Mouse (Mus musculus) brain, embryonic 14.5 days (tissue): Measurements from ENCODE around the gene Poglut1. TPM values are rescaled to one million over a fixed set of nuclear protein-coding genes. Genes with fewer than 3 reads are reported as not detected.
"Not testable (repeated sequence)": the region's sequence is repeated elsewhere in the genome, so short reads cannot be mapped to it uniquely, and the experiment has no call there.

Experiments
- DNase-seq: peaks from one replicate; pipeline ENCODE4 v3.0.0-alpha.2; 2011; ENCODE audit warnings: low read depth
- CTCF ChIP-seq: fragments of 200-500 bp; IDR thresholded peaks from 2 replicates; pipeline ENCODE4 v1.5.1; 2012; ENCODE audit warnings: inconsistent platforms, mild to moderate bottlenecking, moderate library complexity, borderline replicate concordance; ENCODE audit not compliant: insufficient read depth, insufficient read length; ENCODE audit errors: extremely low read depth
- POLR2A ChIP-seq: fragments of 200-500 bp; IDR thresholded peaks from 2 replicates; pipeline ENCODE4 v1.6.1; 2012; ENCODE audit warnings: mild to moderate bottlenecking, inconsistent platforms, borderline replicate concordance; ENCODE audit not compliant: poor library complexity, insufficient read depth, insufficient read length, severe bottlenecking; ENCODE audit errors: extremely low read depth
- polyA plus RNA-seq: library from polyadenylated mRNA; depleted of rRNA; stranded (reverse); fragments of >200 nt; gene quantifications from 2 replicates; pipeline ENCODE4 v1.2.3, GENCODE M21; 2012; rRNA removed

The Poglut1 gene
- polyA plus RNA-seq, 1 experiment: 60.4 TPM

GRCm38 (mm10) chr16:38482780-38483562 is 67.1 kb downstream of the Poglut1 start:
- DNase-seq: peak; percentile 74

DNA sequence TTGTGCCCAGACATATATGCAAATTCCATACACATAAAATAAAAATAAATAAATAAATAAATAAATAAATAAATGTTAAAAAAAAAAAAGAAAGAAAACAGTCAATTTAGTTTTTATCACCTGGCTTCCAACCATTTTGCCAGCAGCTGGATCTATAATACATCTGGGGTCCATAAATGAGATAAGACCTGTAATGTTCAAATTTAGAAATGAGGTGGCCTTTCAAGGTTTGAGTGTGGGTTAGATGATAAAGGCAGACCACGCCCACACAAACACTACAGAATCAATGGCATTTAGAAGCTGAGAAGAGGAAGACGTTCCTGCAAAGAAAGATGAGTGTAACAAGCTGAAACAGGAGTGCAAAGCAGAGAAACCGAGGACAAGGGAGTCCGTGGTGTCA is 68.7 kb downstream of the Poglut1 start:
- no peak for DNase-seq
- TF ChIP-seq CTCF (no peak), POLR2A (no peak)

More at GRCm38 (mm10) chr16:38482780-38483562, 67.1 kb downstream of the Poglut1 start:
- TF ChIP-seq CTCF (peak; percentile 27; the same call in 1 of the 2 replicates), POLR2A (no peak)

- DNase-seq: no peak
- TF ChIP-seq POLR2A: no peak
- TF ChIP-seq CTCF: no peak
Observed at GRCm38 (mm10) chr16:38478296-38478695, 71.8 kb downstream of the Poglut1 start.

- not testable (repeated sequence) for DNase-seq
Observed at GRCm38 (mm10) chr16:38477241-38477608, 72.8 kb downstream of the Poglut1 start.

DNA sequence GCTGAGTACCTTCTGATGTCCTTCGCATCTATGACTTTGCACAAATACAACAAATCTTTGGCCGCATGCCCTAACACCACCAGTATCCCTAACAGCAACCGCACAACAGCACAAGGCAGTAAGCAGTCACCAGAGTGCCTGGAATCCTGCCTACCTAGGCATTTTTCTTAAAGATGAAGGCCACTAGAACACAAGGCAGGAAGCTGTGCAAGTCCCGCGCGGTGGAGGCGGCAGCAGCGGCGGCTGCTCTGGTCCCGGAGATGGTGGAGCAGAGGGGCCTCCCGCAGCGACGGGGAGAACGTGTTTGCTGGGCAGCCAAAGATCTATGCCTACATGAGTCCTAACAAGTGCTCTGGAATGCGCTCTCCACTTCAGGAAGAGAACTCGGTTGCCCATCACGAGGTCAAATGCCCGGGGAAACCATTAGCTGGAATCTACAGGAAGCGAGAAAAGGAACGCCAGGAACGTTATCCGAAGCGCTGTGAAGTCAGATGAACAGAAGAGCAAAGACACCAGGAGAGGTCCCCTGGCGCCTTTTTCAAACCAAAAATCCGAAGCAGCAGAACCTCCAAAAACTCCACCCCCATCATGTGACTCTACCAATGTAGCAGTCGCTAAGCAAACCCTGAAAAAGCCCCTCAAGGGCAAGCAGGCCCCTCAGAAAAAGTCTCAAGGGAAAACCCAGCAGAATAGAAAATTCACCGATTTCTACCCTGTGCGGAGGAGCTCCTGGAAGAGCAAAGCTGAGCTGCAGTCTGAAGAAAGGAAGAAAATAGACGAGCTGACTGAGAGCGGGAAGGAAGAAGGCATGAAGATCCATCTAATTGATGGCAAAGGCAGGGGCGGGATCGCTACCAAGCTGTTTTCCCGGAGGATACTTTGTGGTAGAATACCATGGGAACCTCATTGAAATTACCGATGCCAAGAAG is 73.5 kb downstream of the Poglut1 start:
- TF ChIP-seq CTCF (no peak), POLR2A (no peak)
- peak; percentile 62 for DNase-seq

DNA sequence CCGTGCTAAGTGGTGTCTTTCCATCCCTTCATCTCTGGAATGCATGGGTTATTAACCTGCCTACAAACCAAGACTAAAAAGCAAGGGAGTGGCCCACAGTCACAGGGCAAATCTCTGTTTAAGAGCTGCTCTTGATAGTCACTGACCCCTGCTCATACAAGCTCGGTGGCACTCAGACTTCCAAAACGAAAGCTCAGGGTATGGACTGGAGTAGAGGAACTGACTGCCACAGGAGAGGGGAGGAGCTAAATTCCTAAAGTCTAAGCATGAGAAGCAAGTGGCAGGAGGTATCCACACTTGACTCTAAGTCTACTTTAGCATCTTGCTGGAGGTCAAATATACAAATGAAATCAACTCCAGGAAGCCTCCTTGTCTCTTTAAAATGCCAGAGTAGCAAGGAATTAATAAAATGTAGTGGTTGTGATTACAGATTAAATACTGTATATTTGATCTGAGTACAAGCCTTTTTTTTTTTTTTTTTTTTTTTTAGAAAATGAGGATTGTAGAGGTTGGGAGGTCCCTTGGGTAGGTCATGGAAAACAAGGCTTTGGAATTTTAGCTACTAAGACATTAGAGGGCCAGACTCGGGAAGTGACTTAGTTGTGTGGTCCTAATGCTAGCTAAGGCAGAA is 74.3 kb downstream of the Poglut1 start:
- no peak for DNase-seq
- no peak for TF ChIP-seq CTCF
- no peak for TF ChIP-seq POLR2A

Other genes with a start within 250 kb of the Poglut1 start
- 0.49 and 1.4 TPM in 2 replicates for gene Maats1, start 208.1 kb downstream of the Poglut1 start, polyA plus RNA-seq
- 62.9 and 69.0 TPM in 2 replicates for gene Cox17, start 203.3 kb downstream of the Poglut1 start, polyA plus RNA-seq
- not detected in 2 replicates for gene Gm21987, start 203.2 kb downstream of the Poglut1 start, polyA plus RNA-seq
- 0.81 and 0.85 TPM in 2 replicates for gene Popdc2, start 188.0 kb downstream of the Poglut1 start, polyA plus RNA-seq
- 0.25 and 0.37 TPM in 2 replicates for gene Pla1a, start 117.1 kb downstream of the Poglut1 start, polyA plus RNA-seq
- 73.8 and 77.3 TPM in 2 replicates for gene Adprh, start 97.6 kb downstream of the Poglut1 start, polyA plus RNA-seq
- gene Cd80, start 94.7 kb downstream of the Poglut1 start, polyA plus RNA-seq: 0.32 and 0.33 TPM in 2 replicates
- 18.5 and 19.1 TPM in 2 replicates for gene Timmdc1, start 27.6 kb downstream of the Poglut1 start, polyA plus RNA-seq
- 86.0 and 112 TPM in 2 replicates for gene Tmem39a, start 8.4 kb upstream of the Poglut1 start, polyA plus RNA-seq
- gene Arhgap31, start 163.0 kb upstream of the Poglut1 start, polyA plus RNA-seq: 3.2 and 7.0 TPM in 2 replicates
- gene B4galt4, start 192.0 kb upstream of the Poglut1 start, polyA plus RNA-seq: 14.1 and 18.8 TPM in 2 replicates